Mouse (Mus musculus) cerebellum, adult 8-10 months (tissue): ENCODE measurements around the gene Hist1h1b.
"Not testable (repeated sequence)": the region's sequence is repeated elsewhere in the genome, so short reads cannot be mapped to it uniquely, and the experiment has no call there.

Experiments used
- DNase-seq: peaks from one replicate; pipeline ENCODE4 v3.0.0; 2022

Gene Hist1h1b

DNA sequence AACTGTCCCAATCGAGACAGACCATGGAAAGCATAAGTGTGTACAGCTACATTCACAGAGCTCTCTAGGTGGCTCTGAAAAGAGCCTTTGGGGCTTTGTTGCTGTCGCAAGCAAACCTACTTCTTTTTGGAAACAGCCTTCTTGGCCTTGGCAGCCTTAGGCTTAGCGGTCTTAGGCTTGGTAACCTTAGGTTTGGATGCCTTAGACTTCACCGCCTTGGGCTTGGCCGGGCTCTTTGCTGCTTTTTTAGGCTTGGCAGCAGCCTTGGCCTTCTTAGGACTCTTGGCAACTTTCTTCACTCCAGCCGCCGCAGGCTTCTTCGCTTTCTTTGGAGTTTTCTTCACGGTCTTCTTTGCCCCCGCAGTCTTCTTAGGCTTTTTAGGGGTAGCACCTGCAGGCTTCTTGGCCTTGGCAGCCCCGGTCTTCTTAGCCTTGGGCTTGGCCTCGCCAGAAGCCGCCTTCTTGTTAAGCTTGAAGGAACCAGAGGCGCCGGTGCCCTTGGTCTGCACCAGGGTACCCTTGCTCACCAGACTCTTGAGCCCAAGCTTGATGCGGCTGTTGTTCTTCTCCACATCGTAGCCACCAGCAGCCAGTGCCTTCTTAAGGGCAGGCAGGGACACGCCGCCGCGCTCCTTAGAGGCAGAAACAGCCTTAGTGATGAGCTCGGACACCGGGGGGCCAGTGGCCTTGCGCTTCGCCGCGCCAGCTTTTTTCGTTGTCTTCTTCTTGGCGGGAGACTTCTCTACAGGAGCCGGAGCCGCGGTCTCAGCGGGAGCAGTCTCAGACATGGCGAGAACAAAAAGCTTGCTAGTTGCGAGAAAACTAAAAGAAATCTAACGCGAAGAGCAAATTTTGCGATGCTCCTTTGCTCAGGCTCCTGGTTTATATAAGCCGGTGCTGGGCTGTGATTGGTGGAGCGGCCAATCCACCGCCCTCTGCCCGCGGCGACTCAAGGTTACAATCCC lies at the start of gene Hist1h1b:
TSS of gene Hist1h1b (minus strand) at position 859 of the 965 bp plus-strand sequence.
- peak; percentile 74 for DNase-seq

DNA sequence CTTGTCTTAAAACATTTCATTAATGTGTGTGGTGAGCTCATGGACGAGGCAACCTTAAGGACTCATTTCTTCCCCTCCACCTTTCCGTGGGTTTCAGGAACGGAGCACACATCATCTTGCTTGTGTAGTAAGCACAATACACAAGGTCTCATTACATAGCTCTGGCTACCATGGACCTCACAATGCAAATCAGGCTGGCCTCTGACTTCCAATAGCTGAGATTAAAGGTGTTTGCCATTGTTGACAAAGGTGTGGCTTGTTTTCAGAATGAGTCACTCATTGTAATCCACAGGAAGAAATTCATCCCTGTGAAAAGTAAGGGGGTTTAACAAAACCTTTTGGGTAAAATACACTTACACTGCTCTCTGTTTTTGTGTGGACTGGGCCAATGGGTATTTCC lies 48.1 kb upstream of the Hist1h1b start:
- no peak for DNase-seq

DNA sequence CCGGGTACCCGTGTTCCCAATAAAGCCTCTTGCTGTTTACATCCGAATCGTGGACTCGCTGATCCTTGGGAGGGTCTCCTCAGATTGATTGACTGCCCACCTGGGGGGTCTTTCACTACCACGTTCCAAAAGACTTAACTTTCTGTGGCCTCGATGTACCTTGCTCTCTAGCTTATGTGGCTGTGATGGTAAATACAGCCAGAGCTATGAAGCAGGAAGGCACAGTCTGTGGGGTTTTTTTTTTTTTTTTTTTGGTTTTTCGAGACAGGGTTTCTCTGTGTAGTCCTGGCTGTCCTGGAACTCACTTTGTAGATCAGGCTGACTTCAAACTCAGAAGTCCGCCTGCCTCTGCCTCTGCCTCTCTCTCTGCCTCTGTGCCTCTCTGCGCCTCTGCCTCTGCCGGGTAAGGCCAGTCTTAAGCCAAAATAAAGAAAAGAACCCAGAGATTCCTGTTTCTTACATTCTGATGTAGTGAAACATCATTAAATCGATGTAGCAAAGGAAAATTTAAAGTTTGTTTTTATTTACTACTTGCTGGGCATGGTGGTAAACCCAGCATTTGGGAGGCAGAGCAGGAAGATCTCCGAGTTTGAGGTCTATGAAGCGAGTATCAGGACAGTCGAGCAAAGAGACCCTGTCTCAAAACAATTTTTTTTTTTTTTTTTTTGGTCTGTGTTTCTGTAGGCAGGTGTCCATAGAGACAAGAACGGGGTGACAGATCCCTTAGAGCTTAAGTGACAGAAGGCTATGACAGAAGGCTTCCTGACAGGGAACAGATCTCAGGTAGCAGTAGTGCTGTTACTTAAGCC lies 39.9 kb upstream of the Hist1h1b start:
- not testable (repeated sequence) for DNase-seq

DNA sequence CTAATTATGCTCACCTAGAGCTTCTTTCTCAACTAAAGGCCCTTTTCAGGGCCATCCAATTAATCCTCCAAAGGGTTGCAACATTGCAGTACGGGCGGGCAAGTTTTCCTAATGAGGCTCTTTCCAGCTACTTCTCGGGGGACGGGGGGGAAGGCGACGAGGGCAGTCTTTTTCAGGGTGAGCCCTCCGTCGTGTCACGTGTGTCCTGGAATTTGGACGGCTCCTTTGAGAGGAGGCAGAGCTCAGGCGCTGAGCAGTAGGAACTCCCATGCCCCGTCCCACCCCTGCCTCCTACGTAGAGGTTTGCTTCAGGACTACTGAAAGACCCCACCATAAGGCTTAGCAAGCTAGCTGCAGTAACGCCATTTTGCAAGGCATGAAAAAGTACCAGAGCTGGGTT lies 31.7 kb upstream of the Hist1h1b start:
- DNase-seq: not testable (repeated sequence)

DNA sequence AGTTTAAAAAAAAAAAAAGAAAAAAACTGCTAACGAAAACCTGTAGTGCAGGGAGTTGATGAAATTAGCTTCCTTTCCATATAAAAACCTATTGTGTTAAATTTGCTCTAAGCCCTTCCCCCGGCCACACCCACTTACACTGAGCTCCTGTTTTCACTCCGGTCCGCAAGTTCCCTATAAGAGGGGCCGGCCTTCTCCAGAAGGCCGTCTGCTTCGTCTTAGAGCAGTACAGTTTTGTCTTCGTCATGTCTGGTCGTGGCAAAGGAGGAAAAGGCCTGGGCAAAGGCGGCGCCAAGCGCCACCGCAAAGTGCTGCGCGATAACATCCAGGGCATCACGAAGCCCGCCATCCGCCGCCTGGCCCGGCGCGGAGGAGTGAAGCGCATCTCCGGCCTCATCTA lies 31.1 kb upstream of the Hist1h1b start, which contains the start of gene Hist1h4m:
TSS of gene Hist1h4m (plus strand) at position 208 of the 400 bp plus-strand sequence.
- not testable (repeated sequence) for DNase-seq

DNA sequence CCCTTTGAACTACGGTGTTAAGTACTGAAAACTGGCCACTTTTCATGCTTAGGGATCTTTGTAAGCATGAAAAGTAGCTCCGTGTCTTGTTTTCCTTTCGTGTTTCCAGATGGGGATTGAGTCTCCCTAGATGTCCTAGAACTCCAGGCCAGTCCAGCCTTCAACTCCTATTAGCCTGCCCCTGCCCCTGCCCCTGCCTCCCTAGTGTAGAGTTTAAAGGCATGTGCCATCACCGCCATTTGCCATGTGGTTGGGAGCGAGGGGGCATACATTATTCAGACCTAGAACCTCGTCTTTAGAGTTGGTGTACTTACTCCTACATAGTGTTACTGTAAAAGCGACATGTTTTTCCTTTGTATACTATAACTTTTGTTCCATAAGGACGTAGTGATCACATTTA lies 30.6 kb upstream of the Hist1h1b start:
- DNase-seq: not testable (repeated sequence)

DNA sequence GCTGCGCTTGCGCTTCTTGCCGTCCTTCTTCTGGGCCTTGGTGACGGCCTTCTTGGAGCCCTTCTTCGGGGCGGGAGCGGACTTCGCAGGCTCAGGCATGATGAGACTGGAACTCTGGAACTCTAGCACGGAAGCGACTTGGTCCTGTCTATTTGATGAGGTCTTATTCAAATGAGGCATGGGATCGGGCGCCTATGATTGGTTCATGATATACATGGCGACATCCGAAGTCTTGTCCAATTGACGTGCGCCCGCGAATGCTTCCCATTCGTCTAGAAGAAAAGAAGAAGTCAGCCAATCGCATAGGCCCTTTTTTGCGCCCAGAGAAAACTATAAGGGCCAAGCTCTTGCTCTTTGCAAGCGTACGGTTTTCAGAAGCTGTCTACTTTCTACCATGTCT lies 29.6 kb upstream of the Hist1h1b start, which contains the start of the genes Hist1h2bq and Hist1h2ao:
TSS of gene Hist1h2bq (minus strand) at position 125 of the 400 bp plus-strand sequence.
TSS of gene Hist1h2ao (plus strand) at position 393 of the 400 bp plus-strand sequence.
- DNase-seq: not testable (repeated sequence)

DNA sequence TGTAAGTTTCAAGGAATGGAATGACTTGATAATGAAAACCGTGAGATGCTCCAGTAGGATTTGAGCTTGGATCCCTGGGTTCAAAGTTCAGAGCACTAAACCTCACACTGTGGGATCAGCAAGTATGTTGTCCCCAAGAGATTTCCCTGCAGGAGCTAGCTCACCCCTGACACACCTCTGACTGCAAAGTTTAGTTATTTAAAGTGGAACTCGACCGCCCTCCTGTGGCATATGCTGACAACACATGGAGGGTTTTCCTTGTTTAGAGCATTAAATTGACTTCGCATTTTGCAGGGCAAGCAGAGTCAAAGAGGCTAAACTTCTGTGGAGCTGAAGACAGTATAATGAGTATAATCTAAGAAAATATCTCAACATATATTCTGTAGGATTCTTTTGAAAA lies 22.6 kb upstream of the Hist1h1b start:
- DNase-seq: not testable (repeated sequence)

DNA sequence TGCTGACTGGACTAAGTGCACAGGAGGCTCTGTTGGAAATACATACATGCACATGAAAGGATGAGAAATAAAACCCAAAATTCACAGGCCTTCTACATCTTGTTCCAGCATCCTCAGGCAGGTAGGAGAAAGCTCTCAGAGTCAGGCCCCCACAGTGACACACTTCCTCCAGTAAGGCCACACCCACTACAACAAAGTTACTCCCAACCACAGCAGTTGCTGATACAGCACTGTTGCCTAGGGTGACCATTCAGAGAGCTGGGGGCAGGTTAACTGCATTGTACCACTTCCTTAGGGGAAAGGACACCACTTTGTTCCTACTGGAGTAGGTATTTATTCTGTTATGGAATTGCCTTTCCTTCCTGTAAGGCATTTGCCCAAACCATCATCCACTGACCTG lies 16.7 kb upstream of the Hist1h1b start:
- DNase-seq: not testable (repeated sequence)

DNA sequence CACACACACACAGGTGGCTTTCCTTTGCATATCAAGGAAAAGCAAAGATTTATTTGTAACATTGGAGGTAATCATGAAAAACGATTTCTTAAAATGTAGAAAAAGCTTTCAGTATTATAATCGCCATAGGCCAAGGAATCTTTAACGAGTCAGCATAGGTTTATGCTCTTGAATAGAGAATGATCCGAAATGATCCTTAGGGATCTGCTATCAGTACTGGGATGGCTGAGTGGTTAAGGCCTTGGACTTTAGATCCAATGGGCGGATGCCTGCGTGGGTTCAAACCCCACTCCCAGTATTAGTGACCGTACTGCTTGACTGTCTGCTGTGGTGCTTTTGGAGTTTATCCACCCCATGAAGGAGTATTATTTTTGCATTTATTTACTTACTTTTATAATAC lies 15.2 kb upstream of the Hist1h1b start:
- DNase-seq: no peak

DNA sequence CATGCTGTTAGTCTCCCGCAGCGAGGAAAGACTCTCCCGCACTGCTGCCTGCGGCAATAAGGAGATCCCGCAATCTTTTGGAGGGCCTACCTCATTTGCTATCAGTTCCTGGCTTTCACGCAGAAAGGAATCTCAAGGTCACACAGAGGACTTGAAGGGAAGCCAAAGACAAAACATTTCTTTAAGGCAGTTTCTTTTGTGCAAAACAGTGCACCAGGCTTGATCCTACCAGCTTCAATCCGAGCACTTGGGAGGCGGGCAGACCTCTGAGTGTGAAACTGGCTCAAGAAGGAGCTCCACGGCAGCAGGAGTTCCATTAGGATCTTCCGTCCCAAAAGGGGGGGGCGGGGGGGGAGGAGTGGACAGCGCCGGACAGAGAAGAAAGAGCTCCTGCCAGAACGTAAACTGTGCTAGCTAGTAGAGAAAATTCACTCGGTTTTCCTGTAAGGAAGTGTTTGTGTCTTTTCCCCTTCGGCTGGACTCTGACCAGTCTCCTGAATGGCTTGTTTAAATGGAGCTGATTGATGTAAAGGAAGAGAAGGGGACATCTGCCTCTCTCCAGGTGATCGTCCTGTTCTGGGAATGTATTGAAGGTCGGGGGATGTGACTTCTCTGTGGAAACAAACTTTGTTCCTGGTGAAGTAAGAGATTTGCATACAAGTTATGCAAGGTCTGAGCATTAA lies 10.3 kb upstream of the Hist1h1b start:
- no peak for DNase-seq

DNA sequence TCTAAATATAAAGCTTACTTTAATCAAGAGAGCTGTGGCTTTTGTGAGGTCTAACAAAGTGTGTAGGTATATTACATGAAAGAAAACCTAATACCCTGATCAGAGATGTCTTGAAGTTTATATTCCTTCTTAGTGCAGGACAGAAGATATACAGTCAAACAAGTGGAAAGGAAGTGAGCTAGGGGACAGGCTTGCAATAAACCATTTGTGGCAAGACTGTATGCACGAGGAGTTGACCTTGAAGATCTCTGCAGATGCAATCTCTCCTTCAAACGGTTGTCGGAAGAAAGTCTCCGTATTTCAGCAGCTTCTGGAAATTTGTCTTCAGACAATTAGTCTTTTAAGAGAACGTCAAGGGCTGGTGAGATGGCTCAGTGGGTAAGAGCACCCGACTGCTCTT lies 9.5 kb upstream of the Hist1h1b start:
- no peak for DNase-seq

DNA sequence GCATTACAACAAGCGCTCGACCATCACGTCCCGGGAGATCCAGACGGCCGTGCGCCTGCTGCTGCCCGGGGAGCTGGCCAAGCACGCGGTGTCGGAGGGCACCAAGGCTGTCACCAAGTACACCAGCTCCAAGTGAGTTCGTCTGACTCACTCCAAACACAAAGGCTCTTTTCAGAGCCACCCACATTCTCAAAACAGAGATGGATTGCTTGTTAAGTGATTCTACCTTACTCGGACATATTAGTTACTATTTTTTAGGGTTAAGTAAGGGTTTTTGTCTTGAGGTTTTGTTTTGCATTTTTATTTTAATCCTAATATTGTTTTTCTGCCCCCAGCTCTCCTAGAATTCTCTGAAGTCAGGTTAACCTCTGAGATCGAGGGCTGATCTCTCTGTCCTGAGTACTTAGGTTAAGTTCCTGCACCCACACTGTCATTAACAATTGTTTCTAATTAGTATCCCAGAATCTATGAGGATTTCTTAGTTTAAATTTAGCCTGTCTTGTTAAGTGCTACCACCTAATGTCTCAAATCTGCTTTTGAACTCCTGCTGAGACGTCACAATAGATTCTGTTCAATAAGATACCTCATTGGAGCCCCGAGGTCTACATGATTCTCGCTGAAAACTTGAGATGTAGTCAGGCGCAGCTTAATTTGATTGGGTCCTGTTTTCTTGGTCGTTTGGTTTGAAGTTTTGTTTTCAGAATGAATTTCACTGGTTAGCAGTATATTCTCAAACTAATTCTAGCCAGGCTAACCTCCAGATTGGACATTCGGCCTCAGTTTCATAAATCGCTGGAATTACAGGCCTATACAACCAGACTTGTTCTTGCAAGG lies 7.6 kb upstream of the Hist1h1b start:
- DNase-seq: no peak

DNA sequence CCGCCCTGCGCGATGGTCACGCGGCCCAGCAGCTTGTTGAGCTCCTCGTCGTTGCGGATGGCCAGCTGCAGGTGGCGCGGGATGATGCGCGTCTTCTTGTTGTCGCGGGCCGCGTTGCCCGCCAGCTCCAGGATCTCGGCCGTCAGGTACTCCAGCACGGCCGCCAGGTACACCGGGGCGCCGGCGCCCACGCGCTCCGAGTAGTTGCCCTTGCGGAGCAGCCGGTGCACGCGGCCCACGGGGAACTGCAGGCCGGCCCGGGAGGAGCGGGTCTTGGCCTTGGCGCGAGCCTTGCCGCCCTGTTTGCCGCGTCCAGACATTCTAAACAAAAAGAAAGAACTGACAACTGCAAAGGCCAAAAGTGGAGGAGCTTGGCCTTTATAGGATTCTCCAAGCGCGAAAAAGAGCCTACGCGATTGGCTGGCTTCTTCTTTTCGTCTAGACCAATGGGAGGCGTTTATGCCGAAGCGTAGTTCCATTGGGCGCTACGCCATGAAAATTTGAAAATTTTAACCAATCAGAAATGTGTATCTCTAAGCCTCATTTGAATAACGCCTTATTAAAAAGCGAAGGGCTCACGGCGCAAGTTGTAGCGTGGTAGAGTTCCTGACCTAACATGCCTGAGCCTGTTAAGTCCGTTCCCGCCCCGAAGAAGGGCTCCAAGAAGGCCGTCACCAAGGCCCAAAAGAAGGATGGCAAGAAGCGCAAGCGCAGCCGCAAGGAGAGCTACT lies 6.6 kb upstream of the Hist1h1b start, which contains the start of the genes Hist1h2an and Hist1h2bp:
TSS of gene Hist1h2an (minus strand) at position 320 of the 731 bp plus-strand sequence.
TSS of gene Hist1h2bp (plus strand) at position 563 of the 731 bp plus-strand sequence.
- DNase-seq: peak; percentile 93

DNA sequence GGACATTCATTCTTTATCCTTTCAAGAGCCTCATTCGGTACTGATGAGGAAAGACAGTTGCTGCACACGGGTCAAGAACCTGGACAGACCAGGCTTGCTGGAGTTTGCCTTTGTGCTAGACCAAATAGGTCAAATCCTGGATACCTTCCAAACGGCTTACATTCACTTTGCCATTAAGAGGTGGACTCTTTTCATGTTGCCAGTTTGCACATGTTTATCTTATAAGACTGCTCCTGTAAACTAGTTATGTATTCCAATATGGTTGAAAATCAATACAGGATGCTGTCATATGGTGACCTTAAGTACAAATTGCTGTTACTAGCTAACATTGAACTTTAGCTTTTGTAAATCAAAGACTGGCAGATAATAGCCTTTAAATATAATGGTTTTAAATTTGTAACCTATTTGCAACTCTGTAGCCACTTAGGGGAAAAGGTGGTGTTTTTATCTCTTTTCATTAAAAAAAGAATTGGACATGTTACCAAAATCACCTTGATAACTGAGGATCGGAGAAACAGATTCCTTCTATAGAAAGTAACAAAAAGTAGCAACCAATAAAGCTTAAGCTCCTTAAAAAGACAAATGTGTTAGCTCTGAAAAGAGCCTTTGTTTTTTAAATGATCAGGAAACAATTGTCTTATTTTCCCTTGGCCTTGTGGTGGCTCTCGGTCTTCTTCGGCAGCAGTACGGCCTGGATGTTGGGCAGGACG lies 5.9 kb upstream of the Hist1h1b start:
- no peak for DNase-seq

DNA sequence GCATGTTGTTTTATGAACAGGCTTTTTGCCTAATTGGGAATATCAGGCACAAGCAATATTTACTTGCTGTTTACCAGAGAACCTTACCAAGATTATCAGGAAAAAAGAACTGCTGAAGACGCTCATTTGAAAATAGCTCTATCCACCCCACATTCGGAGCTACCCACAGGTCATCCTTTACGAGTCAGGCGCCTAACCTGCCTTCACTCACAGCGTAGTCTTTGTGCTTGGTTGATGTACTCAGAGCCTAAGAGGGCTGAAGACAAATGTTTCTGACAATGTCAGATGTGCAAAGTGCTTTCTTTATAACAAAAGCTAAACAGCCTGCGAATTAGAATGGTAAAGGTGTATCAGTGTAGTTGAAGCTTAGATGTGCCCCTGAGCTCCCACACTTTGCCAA lies 3.9 kb upstream of the Hist1h1b start:
- DNase-seq: no peak

DNA sequence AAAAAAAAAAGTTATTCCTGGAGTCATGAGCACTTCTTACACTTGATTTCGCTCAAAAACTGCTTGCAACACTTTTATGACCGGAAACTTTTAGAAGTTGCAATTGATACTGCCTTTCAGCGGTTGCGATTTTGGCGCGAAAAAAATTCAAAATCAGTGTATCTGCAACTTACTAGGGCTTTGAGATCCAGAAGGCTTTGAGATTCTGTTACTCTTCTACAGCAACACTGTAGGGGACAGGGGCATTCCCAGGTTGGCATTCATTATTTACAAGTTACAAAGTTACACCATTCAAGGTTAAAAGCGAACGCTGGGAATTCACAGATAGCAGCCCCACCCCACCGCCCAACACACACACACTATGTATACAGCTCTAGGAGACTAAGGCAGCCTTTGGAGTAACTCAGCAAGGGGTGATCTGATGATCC lies 3.3 kb upstream of the Hist1h1b start:
- no peak for DNase-seq

DNA sequence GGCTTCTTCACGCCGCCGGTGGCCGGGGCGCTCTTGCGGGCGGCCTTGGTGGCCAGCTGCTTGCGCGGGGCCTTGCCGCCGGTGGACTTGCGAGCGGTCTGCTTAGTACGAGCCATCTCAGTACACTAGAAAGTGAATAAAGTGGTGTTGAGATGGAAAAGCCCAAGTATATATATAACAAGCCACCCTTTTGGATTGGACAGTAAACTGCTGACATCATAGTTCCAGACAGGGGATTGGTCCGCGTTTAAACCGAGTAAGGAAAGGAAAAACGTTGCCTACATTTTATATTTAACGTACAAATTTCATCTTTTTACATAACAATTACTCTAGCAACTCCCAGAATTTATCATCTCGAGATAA lies 2.8 kb upstream of the Hist1h1b start, which contains the start of gene Hist1h3i:
TSS of gene Hist1h3i (minus strand) at position 116 of the 363 bp plus-strand sequence.
- DNase-seq: peak; percentile 65

DNA sequence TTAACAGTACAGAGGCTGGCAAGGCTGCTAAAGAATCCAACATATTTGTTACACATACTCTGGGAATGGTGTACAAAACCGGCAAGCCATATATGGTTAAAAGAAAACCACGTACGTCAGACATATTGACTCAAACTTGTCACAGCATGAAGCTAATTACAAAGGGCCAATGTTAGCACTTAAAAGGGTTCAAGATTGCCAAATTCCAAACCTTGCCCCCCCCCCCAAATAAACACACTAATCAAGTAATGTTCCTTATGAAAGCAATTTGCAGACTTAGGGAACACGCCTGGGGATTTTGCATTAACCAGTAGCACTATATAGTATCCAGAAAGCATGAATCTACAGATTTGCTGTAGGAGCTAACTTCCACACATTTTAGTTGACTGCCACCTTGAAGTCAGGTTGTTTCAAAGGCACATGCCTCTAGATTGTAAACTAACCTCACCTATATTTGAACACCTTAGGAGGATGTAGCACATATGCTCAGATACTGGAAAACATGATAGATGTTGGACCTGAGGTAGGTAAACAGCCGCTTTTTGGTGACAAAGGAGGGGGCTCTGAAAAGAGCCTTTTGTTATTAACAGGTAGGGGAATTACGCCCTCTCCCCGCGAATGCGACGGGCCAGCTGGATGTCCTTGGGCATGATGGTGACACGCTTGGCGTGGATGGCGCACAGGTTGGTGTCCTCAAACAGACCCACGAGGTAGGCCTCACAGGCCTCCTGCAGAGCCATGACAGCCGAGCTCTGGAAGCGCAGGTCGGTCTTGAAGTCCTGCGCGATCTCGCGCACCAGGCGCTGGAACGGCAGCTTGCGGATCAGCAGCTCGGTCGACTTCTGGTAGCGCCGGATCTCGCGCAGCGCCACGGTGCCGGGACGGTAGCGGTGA lies 2.2 kb upstream of the Hist1h1b start:
- DNase-seq: peak; percentile 40
